Mouse (Mus musculus): Measurements from ENCODE around the gene Mtss1l. TPM values are rescaled to one million over a fixed set of nuclear protein-coding genes. Genes with fewer than 3 reads are reported as not detected.
A peak's percentile ranks its signal among the peaks of the same experiment; 100 is the strongest.

Gene Mtss1l
- polyA plus RNA-seq, 1 experiment from 2014 or later = 10.1 TPM

- Histone ChIP-seq H3K27me3 (no peaks in the 10 kb centered on the region), H3K4me3 (no peak overlapping the region), H3K36me3 (no peaks in the 10 kb centered on the region), H3K9ac (no peak overlapping the region), H3K4me1 (replicated peaks) (peaks cover 9% of the 10 kb centered on the region), H3K27ac (no peak overlapping the region), H3K9me3 (replicated peaks) (no peaks in the 10 kb centered on the region), H3K4me2 (no peak overlapping the region)
- WGBS = 69% methylated on average over 8 of the region's 8 CpGs
- ATAC-seq (replicated peaks; ENCODE audit: insufficient number of reproducible peaks, insufficient read depth, low FRiP score, low read depth) = no peak
Measured at GRCm38 (mm10) chr8:110786934-110787333, 65.7 kb downstream of the Mtss1l start.

DNA sequence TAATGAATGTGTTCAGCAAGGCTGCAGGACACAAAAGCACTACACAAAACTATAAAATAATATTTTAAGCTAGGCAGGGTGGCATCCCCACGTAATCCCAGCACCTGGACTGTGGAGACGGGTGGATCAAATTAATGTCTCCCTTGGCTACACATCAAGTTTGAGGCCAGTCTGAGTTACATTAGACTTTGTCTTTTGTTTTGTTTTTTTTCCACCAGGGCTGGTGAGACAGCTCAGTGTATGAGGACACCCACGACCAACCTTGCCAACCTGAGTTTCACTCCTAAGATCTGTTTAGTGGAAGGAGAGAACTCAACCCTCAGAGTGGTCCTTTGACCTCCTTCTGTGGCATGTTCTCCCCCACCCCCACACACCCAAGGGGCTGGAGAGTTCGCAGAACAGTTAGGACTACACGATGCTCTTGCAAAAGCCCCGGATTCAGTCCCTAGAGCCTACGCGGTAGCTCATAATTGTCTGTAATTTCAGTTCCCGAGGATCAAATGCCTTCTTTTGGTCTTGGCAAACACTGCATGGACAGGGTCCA, 66.2 kb downstream of the Mtss1l start:
- no peaks in the 10 kb centered on the region for H3K27me3 ChIP-seq
- H3K36me3 ChIP-seq = no peaks in the 10 kb centered on the region
- 80% methylated on average over 9 of the region's 9 CpGs for WGBS
- H3K4me2 ChIP-seq = no peak overlapping the region
- no peaks in the 10 kb centered on the region for H3K9me3 ChIP-seq (replicated peaks)
- no peak for ATAC-seq (replicated peaks; ENCODE audit: insufficient number of reproducible peaks, insufficient read depth, low FRiP score, low read depth)
- no peak overlapping the region for H3K9ac ChIP-seq
- peaks cover 10% of the 10 kb centered on the region for H3K4me1 ChIP-seq (replicated peaks)
- H3K4me3 ChIP-seq = no peak overlapping the region
- no peak overlapping the region for H3K27ac ChIP-seq

DNA sequence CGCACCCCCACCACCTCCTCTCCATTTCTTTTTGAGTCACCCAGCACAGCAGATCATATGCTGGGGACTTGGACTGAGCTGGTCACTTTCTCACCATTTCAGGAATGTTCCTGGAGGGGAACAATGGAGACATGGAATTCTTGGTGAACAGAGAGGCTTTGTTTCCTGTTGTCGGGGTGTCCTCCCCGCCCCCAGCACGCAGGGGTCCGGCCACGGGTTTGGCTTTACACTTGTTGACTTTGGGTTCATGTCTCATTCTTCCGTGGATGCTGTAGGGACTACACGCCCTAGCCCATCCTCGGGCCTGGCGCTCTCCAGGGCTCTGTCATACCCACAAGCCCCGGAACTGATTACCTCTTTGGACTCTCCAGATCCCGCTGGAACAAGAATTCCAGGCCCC, 67.7 kb downstream of the Mtss1l start:
- no peak overlapping the region for H3K9ac ChIP-seq
- no peaks in the 10 kb centered on the region for H3K27me3 ChIP-seq
- no peak overlapping the region for H3K4me3 ChIP-seq
- H3K36me3 ChIP-seq = no peaks in the 10 kb centered on the region
- no peak overlapping the region for H3K4me2 ChIP-seq
- WGBS = 52% methylated on average over 12 of the region's 12 CpGs
- H3K27ac ChIP-seq = no peak overlapping the region
- H3K9me3 ChIP-seq (replicated peaks) = no peaks in the 10 kb centered on the region
- ATAC-seq (replicated peaks; ENCODE audit: insufficient number of reproducible peaks, insufficient read depth, low FRiP score, low read depth) = no peak
- peaks cover 18% of the 10 kb centered on the region for H3K4me1 ChIP-seq (replicated peaks)

DNA sequence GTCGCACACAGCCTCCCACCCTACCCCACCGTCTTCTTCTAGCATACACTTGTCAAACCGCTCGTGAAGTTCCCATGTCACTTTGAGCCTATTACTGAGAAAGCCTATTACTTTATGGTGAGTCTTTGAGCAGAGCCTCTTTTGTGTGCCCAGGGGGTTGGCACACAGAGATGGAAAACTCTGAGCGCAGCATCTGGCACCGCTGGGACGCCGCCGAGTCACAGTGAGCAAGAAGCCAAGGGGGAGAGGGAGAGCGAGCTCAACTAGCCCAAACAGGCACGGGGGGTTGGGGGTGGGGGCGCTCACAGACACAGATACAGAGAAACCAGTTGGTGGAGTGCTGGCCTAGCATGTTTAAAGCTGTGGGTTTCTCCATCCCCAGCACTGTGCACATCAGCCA, 68.3 kb downstream of the Mtss1l start:
- Histone ChIP-seq H3K9me3 (replicated peaks) (no peaks in the 10 kb centered on the region), H3K27me3 (no peaks in the 10 kb centered on the region), H3K9ac (no peak overlapping the region), H3K4me2 (no peak overlapping the region), H3K36me3 (no peaks in the 10 kb centered on the region), H3K4me3 (no peak overlapping the region), H3K4me1 (replicated peaks) (peaks cover 18% of the 10 kb centered on the region), H3K27ac (peak overlapping the region; percentile 21; the same call in 1 of the 2 replicates)
- 47% methylated on average over 12 of the region's 12 CpGs for WGBS
- no peak for ATAC-seq (replicated peaks; ENCODE audit: insufficient number of reproducible peaks, insufficient read depth, low FRiP score, low read depth)

DNA sequence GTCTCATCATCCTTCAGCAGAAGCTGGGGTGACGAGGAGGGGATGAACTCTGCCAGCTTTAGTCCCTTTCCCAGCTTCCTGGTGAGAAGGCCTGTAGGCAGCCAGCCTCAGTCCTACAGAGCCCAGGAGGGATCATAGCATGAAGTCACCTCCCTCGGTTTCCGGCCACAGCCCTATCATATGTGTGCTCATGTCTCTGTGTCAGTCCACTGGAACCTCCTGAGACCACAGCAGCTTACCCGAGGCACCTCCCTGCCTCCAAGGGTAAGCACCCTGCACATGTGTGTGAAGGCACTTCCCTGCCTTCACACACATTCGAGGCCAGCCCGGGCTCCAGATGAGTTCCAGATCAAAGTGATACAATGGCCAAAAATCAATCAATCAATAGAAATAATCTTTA, 69.0 kb downstream of the Mtss1l start:
- Histone ChIP-seq H3K4me1 (replicated peaks) (peaks cover 18% of the 10 kb centered on the region), H3K27me3 (no peaks in the 10 kb centered on the region), H3K27ac (0 out of 2 replicates have a peak overlapping the region, but pooled peaks have one; percentile 10), H3K9me3 (replicated peaks) (no peaks in the 10 kb centered on the region), H3K36me3 (no peaks in the 10 kb centered on the region), H3K4me2 (no peak overlapping the region), H3K4me3 (no peak overlapping the region), H3K9ac (no peak overlapping the region)
- WGBS = 46% methylated on average over 6 of the region's 6 CpGs
- ATAC-seq (replicated peaks; ENCODE audit: insufficient number of reproducible peaks, insufficient read depth, low FRiP score, low read depth) = no peak

Other genes with a start within 250 kb of the Mtss1l start
- 12.6 and 17.5 TPM in 2 replicates for gene Vac14, start 102.9 kb upstream of the Mtss1l start, polyA plus RNA-seq (2015; fragmentation: Nextera tagmentation; extraction: Ambion mirVana)
- 0.94 and 1.6 TPM in 2 replicates for gene Il34, start 84.4 kb downstream of the Mtss1l start, polyA plus RNA-seq (2015; fragmentation: Nextera tagmentation; extraction: Ambion mirVana)
- 53.9 and 60.1 TPM in 2 replicates for gene Cog4, start 125.1 kb downstream of the Mtss1l start, polyA plus RNA-seq (2015; fragmentation: Nextera tagmentation; extraction: Ambion mirVana)
- 65.1 and 85.4 TPM in 2 replicates for gene Sf3b3, start 125.3 kb downstream of the Mtss1l start, polyA plus RNA-seq (2015; fragmentation: Nextera tagmentation; extraction: Ambion mirVana)
- gene Fuk, start 181.0 kb downstream of the Mtss1l start, polyA plus RNA-seq (2015; fragmentation: Nextera tagmentation; extraction: Ambion mirVana) = 4.8 and 7.1 TPM in 2 replicates
- gene St3gal2, start 198.4 kb downstream of the Mtss1l start, polyA plus RNA-seq (2015; fragmentation: Nextera tagmentation; extraction: Ambion mirVana) = 15.2 and 17.2 TPM in 2 replicates